Mouse (Mus musculus) gonadal fat pad, adult 2 months (tissue): ENCODE measurements at regions not wholly inside any gene's neighbourhood (a gene's known extent, or its start where the extent isn't known, plus 50 kb on each side); places are given as distances from the start of the nearest gene placed in this dataset.

ENCODE experiments used
- DNase-seq: peaks from one replicate; pipeline ENCODE4 v3.0.0-alpha.2; 2012; ENCODE audit warnings: low read depth

DNA sequence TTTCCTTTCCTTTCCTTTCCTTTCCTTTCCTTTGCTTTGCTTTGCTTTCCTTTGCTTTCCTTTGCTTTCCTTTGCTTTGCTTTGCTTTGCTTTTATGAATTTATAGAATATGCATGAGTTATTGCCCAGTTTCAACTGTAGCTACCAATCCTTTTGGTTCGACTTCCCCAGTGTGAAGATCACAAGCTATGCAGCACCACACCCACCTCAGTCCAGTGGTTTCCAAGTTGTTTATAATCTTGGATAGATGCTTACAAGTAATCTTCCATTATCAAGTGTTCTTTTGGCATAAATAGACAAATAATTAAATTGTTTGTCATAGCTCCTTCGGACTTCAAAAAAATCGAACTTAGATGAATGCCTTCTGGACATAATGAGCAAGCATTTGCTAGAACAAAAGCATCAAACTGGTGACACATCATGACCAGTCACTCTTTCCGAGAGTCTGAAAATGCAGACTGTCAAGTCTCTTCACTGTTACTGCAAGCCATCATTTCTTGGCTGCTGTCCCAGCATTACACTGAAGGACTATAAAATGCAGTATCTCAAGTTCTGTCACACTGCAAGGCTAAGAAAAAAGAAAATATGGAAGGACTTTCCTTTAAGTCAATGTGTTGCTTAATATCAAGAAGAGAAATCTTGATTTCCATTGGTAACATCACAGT is 1169.1 kb downstream of the Zfp704 start:
- DNase-seq: peak; percentile 12
